Mouse (Mus musculus): Measurements from ENCODE around the gene Oas1c. TPM values are rescaled to one million over a fixed set of nuclear protein-coding genes. Genes with fewer than 3 reads are reported as not detected.

Oas1c gene
- polyA plus RNA-seq, 1 experiment from 2014 or later, result 0.16 TPM

DNA sequence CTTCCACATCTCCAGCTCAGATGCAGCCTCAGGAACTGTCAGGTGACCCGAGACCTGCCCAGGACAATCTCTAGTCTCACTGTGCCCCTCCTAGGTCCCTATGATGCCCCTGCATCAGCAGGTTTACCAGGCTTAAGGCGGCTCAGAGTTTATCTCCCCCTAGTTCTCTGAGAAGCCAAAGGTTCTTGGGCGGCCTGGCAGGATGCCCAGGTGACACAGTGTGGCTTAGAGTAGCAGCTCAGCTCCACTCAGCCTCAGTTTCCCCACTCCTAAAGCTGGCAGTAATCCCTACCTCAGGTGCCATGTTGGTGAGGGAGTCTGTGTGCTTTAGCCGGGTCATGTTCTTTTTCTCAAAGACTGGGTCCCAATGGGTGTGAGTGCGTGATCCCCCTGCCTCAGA lies 35.5 kb downstream of the Oas1c start:
- Histone ChIP-seq H3K4me1 (no peaks in the 10 kb centered on the region), H3K4me3 (no peak overlapping the region), H3K27ac (replicated peaks) (no peak overlapping the region), H3K9me3 (replicated peaks) (no peaks in the 10 kb centered on the region), H3K27me3 (ENCODE audit: low read depth, poor library complexity, severe bottlenecking) (no peaks in the 10 kb centered on the region), H3K36me3 (no peaks in the 10 kb centered on the region)
- no peak for DNase-seq (ENCODE audit: low spot score)
- WGBS, result 80% methylated on average over 5 of the region's 5 CpGs

DNA sequence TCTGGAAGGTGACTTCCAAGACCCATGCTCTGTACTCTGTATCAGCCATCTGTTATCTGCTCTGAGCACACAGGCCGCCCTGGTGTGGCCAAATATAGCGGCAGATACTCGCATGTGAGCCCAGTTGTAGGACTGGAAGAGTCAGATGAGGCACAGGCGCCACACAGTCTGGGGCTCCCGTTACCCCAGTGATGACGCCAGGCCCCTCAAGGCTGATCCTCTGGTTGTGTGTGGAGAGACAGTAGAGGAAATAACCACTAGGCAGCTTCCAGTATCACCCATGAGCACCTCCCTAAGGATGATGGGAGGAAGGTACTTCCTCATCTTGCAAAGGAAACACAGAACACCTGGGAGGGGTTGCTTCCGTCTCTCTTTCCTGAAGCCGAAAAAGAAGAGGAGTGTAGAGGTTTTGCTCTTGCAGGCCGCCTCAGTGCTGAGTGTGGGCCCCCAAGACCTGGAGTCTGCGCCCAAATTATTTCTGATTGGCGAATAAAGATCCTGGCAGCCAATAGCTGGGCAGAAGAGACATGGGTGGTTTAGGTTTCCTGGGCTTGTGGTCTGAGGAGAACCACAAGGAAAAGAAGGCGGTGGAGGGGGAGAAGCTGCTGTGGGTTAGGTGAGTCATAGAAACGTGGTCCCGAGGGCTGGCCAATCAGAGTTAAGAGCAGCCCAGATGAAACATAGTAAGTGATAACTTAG lies 36.9 kb downstream of the Oas1c start:
- H3K36me3 ChIP-seq, result no peaks in the 10 kb centered on the region
- H3K4me3 ChIP-seq, result no peak overlapping the region
- no peak overlapping the region for H3K27ac ChIP-seq (replicated peaks)
- no peak for DNase-seq (ENCODE audit: low spot score)
- WGBS, result 87% methylated on average over 14 of the region's 14 CpGs
- no peaks in the 10 kb centered on the region for H3K27me3 ChIP-seq (ENCODE audit: low read depth, poor library complexity, severe bottlenecking)
- H3K9me3 ChIP-seq (replicated peaks), result no peaks in the 10 kb centered on the region
- no peaks in the 10 kb centered on the region for H3K4me1 ChIP-seq

DNA sequence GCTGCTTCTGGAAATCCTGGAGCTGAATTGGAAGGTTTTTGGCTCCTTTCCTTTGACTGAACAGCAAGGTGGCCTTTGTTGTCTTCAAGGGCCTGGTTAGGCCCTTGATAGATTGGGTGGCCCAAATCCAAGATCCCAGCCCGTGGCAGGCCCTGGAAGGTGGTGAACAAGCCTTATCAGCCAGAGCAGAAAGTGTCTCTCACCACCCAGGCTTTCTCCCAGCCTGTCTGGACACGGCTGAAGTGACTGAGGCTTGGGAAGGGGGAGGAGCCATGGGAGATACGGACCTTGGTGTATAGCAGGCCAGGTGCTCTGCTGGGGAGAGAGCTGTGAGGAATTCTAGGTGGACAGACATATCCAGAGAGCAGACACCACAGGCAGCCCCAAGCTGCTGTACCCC lies 42.9 kb downstream of the Oas1c start:
- 76% methylated on average over 3 of the region's 3 CpGs for WGBS
- no peaks in the 10 kb centered on the region for H3K27me3 ChIP-seq (ENCODE audit: low read depth, poor library complexity, severe bottlenecking)

GRCm38 (mm10) chr5:120765010-120765409 lies 47.3 kb downstream of the Oas1c start:
- no peaks in the 10 kb centered on the region for H3K4me1 ChIP-seq
- WGBS, result 70% methylated on average over 8 of the region's 8 CpGs
- no peak overlapping the region for H3K4me3 ChIP-seq
- no peaks in the 10 kb centered on the region for H3K36me3 ChIP-seq
- H3K27ac ChIP-seq (replicated peaks), result no peak overlapping the region
- no peaks in the 10 kb centered on the region for H3K9me3 ChIP-seq (replicated peaks)
- H3K27me3 ChIP-seq (ENCODE audit: low read depth, poor library complexity, severe bottlenecking), result 0 out of 2 replicates have a peak, but pooled peaks cover 2% of the 10 kb centered on the region
- DNase-seq (ENCODE audit: low spot score), result no peak

More for the DNA sequence above, 42.9 kb downstream of the Oas1c start:
- Histone ChIP-seq H3K4me1 (no peaks in the 10 kb centered on the region), H3K9me3 (replicated peaks) (no peaks in the 10 kb centered on the region), H3K4me3 (no peak overlapping the region), H3K27ac (replicated peaks) (no peak overlapping the region), H3K36me3 (no peaks in the 10 kb centered on the region)
- no peak for DNase-seq (ENCODE audit: low spot score)

GRCm38 (mm10) chr5:120761901-120762300 lies 50.4 kb downstream of the Oas1c start:
- H3K36me3 ChIP-seq, result no peaks in the 10 kb centered on the region
- H3K9me3 ChIP-seq (replicated peaks), result peaks cover 5% of the 10 kb centered on the region; the same call in 1 of the 2 replicates
- 28% methylated on average over 6 of the region's 6 CpGs for WGBS
- peak; percentile 21 for DNase-seq (ENCODE audit: low spot score)
- H3K4me1 ChIP-seq, result no peaks in the 10 kb centered on the region
- H3K27ac ChIP-seq (replicated peaks), result no peak overlapping the region
- H3K27me3 ChIP-seq (ENCODE audit: low read depth, poor library complexity, severe bottlenecking), result 0 out of 2 replicates have a peak, but pooled peaks cover 4% of the 10 kb centered on the region
- no peak overlapping the region for H3K4me3 ChIP-seq

GRCm38 (mm10) chr5:120754215-120754614 lies 58.1 kb downstream of the Oas1c start:
- Histone ChIP-seq H3K4me3 (no peak overlapping the region), H3K27me3 (ENCODE audit: low read depth, poor library complexity, severe bottlenecking) (no peaks in the 10 kb centered on the region), H3K9me3 (replicated peaks) (peaks cover 5% of the 10 kb centered on the region; the same call in 1 of the 2 replicates), H3K4me1 (no peaks in the 10 kb centered on the region), H3K27ac (replicated peaks) (no peak overlapping the region), H3K36me3 (no peaks in the 10 kb centered on the region)
- 90% methylated on average over 4 of the region's 4 CpGs for WGBS
- no peak for DNase-seq (ENCODE audit: low spot score)

- H3K4me1 ChIP-seq, result no peaks in the 10 kb centered on the region
- H3K27me3 ChIP-seq (ENCODE audit: low read depth, poor library complexity, severe bottlenecking), result no peaks in the 10 kb centered on the region
- H3K9me3 ChIP-seq (replicated peaks), result no peaks in the 10 kb centered on the region
- no peaks in the 10 kb centered on the region for H3K36me3 ChIP-seq
- H3K27ac ChIP-seq (replicated peaks), result no peak overlapping the region
- no peak overlapping the region for H3K4me3 ChIP-seq
- DNase-seq (ENCODE audit: low spot score), result no peak
- WGBS, result 74% methylated on average over 3 of the region's 3 CpGs
These were observed 59.5 kb downstream of the Oas1c start for GRCm38 (mm10) chr5:120752786-120753185.

DNA sequence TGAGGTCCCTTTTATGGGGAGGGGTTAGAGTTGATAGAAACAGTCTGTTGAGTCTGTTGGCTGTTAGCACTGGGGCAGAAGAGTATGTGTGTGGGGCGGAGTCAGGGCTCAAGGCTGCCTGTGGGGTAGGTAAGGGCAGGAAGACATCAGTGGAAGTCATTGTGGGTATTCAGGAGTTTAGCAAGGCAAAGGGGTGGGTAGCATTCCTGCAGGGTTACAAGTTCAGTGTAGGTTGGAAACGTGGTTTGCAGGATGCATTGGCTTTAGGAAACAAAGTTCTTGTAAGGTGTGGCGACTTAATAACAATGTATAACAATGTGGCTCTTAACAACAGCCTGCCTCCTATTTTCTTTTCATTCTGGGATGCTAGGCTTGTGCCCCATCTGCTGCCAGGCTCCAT lies 61.1 kb downstream of the Oas1c start:
- Histone ChIP-seq H3K4me1 (no peaks in the 10 kb centered on the region), H3K27me3 (ENCODE audit: low read depth, poor library complexity, severe bottlenecking) (no peaks in the 10 kb centered on the region), H3K9me3 (replicated peaks) (no peaks in the 10 kb centered on the region), H3K27ac (replicated peaks) (no peak overlapping the region), H3K4me3 (no peak overlapping the region), H3K36me3 (no peaks in the 10 kb centered on the region)
- 72% methylated on average over 3 of the region's 3 CpGs for WGBS
- no peak for DNase-seq (ENCODE audit: low spot score)

Small RNA genes within 50 kb of the gene (microRNA-seq; reads per million reads assigned to microRNA genes)
- gene Gm22907, result not detected

Other genes with a start within 250 kb of the Oas1c start
- 10.3 and 11.1 TPM in 2 replicates for gene Tpcn1, start 223.8 kb downstream of the Oas1c start, polyA plus RNA-seq (2016; fragmentation: Nextera tagmentation; extraction: Ambion mirVana)
- 0.95 and 0.98 TPM in 2 replicates for gene Iqcd, start 223.5 kb downstream of the Oas1c start, polyA plus RNA-seq (2016; fragmentation: Nextera tagmentation; extraction: Ambion mirVana)
- 16.0 and 16.2 TPM in 2 replicates for gene Rita1, start 199.9 kb downstream of the Oas1c start, polyA plus RNA-seq (2016; fragmentation: Nextera tagmentation; extraction: Ambion mirVana)
- 59.4 and 59.7 TPM in 2 replicates for gene Ddx54, start 199.8 kb downstream of the Oas1c start, polyA plus RNA-seq (2016; fragmentation: Nextera tagmentation; extraction: Ambion mirVana)
- not detected in 2 replicates for gene Cfap73, start 178.3 kb downstream of the Oas1c start, polyA plus RNA-seq (2016; fragmentation: Nextera tagmentation; extraction: Ambion mirVana)
- gene Rasal1, start 163.7 kb downstream of the Oas1c start, polyA plus RNA-seq (2016; fragmentation: Nextera tagmentation; extraction: Ambion mirVana), result 0.10 and 0.21 TPM in 2 replicates
- 2.2 and 4.8 TPM in 2 replicates for gene Dtx1, start 100.6 kb downstream of the Oas1c start, polyA plus RNA-seq (2016; fragmentation: Nextera tagmentation; extraction: Ambion mirVana)
- gene Oas2, start 62.7 kb downstream of the Oas1c start, polyA plus RNA-seq (2016; fragmentation: Nextera tagmentation; extraction: Ambion mirVana), result 0.09 TPM in 1 of 2 replicates, not detected in the other
- gene Oas3, start 34.9 kb downstream of the Oas1c start, polyA plus RNA-seq (2016; fragmentation: Nextera tagmentation; extraction: Ambion mirVana), result 0.02 and 0.10 TPM in 2 replicates
- 0.11 TPM in 1 of 2 replicates, not detected in the other for gene Oas1e, start 17.0 kb downstream of the Oas1c start, polyA plus RNA-seq (2016; fragmentation: Nextera tagmentation; extraction: Ambion mirVana)
- not detected in 2 replicates for gene Oas1f, start 34.9 kb upstream of the Oas1c start, polyA plus RNA-seq (2016; fragmentation: Nextera tagmentation; extraction: Ambion mirVana)
- not detected in 2 replicates for gene Oas1h, start 48.9 kb upstream of the Oas1c start, polyA plus RNA-seq (2016; fragmentation: Nextera tagmentation; extraction: Ambion mirVana)
- not detected in 2 replicates for gene Oas1g, start 75.1 kb upstream of the Oas1c start, polyA plus RNA-seq (2016; fragmentation: Nextera tagmentation; extraction: Ambion mirVana)
- gene Oas1a, start 95.0 kb upstream of the Oas1c start, polyA plus RNA-seq (2016; fragmentation: Nextera tagmentation; extraction: Ambion mirVana), result 0.36 and 0.76 TPM in 2 replicates
- gene Oas1d, start 102.0 kb upstream of the Oas1c start, polyA plus RNA-seq (2016; fragmentation: Nextera tagmentation; extraction: Ambion mirVana), result not detected in 2 replicates
- 0.10 and 0.47 TPM in 2 replicates for gene Rph3a, start 197.6 kb upstream of the Oas1c start, polyA plus RNA-seq (2016; fragmentation: Nextera tagmentation; extraction: Ambion mirVana)

Data from midbrain, embryonic 10.5 days (tissue).